Mouse (Mus musculus) stomach, embryonic 14.5 days (tissue): ENCODE measurements around the gene Notch4. TPM values are rescaled to one million over a fixed set of nuclear protein-coding genes. Genes with fewer than 3 reads are reported as not detected.

Experiments
- ATAC-seq: fragments of 200-750 bp; cut with Nextera tagmentation; 2 replicates; pipeline ENCODE4 v1.8.0; 2017; ENCODE audit warnings: low read depth, moderate TSS enrichment; ENCODE audit not compliant: insufficient number of reproducible peaks, insufficient read depth, low FRiP score
- H3K27ac ChIP-seq: fragments of 300-500 bp; sonication (generic); 2 replicates; pipeline ENCODE4 v1.5.1; 2014; ENCODE audit warnings: mild to moderate bottlenecking, low read length, moderate library complexity, mixed read lengths
- H3K27me3 ChIP-seq: fragments of 300-500 bp; sonication (generic); 2 replicates; pipeline ENCODE4 v1.6.1; 2014; ENCODE audit warnings: low read length, control low read depth, mixed read lengths; ENCODE audit not compliant: control insufficient read depth, insufficient read depth
- H3K36me3 ChIP-seq: fragments of 300-500 bp; sonication (generic); 2 replicates; pipeline ENCODE4 v1.6.1; 2014; ENCODE audit warnings: mild to moderate bottlenecking, control low read depth, low read length, moderate library complexity, mixed read lengths; ENCODE audit not compliant: control insufficient read depth, insufficient read depth
- H3K4me1 ChIP-seq: fragments of 300-500 bp; sonication (generic); 2 replicates; pipeline ENCODE4 v1.6.1; 2014; ENCODE audit warnings: low read length, control low read depth, mixed read lengths; ENCODE audit not compliant: control insufficient read depth, insufficient read depth
- H3K4me2 ChIP-seq: fragments of 300-500 bp; sonication (generic); replicated peaks from 2 replicates; pipeline ENCODE4 v1.6.1; 2014; ENCODE audit warnings: low read depth, low read length, control low read depth
- H3K4me3 ChIP-seq: fragments of 300-500 bp; sonication (generic); 2 replicates; pipeline ENCODE4 v1.5.1; 2014; ENCODE audit warnings: low read depth, low read length, control low read depth
- H3K9ac ChIP-seq: fragments of 300-500 bp; sonication (generic); replicated peaks from 2 replicates; pipeline ENCODE4 v1.6.1; 2014; ENCODE audit warnings: low read depth, mild to moderate bottlenecking, control low read depth, low read length, moderate library complexity, mixed read lengths
- H3K9me3 ChIP-seq: fragments of 300-500 bp; sonication (generic); 2 replicates; pipeline ENCODE4 v1.6.1; 2016; ENCODE audit warnings: low read depth, low read length, control low read depth; ENCODE audit not compliant: control insufficient read depth
- WGBS: fragments of 180-500 bp; shearing (Covaris S2); extraction: QIAGEN DNeasy Blood & Tissue Kit; methylation state at CpG from one replicate; pipeline ENCODE4 v1.1.7; 2014; 5-methylcytosine and 5-hydroxymethylcytosine counted together
- polyA plus RNA-seq: library from polyadenylated mRNA; unstranded; fragments of >200 nt; fragmentation: Nextera tagmentation; extraction: Ambion mirVana; gene quantifications from 2 replicates; pipeline ENCODE4 v1.2.1, GENCODE M21; 2014

The Notch4 gene
- polyA plus RNA-seq, 1 experiment from 2014 or later = 3.9 TPM

DNA sequence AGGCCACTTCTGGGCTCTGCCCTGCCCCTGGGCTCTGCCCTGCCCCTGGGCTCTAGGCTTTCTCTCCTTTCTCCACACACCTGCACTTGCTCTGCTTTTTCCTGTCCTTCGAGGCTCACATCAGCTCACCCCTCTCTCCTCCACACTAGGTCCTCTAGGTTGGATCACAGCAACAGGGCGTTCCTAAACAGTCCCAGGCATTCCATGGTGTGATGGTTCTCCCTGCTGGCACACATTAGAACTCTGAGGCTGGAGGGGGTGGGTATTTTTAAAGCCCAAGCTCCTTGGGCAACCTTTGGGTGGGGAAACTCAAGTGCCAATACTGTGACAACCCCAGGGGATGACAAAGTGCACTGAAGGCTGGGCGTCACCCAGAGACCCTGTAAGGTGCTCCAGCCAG lies 73.4 kb downstream of the Notch4 start:
- 61% methylated on average over 3 of the region's 3 CpGs for WGBS
- Histone ChIP-seq H3K9me3 (no peaks in the 10 kb centered on the region), H3K4me3 (no peak overlapping the region), H3K9ac (no peak overlapping the region), H3K36me3 (no peaks in the 10 kb centered on the region), H3K27ac (no peak overlapping the region), H3K4me2 (no peak overlapping the region), H3K27me3 (no peaks in the 10 kb centered on the region), H3K4me1 (peaks cover 7% of the 10 kb centered on the region; the same call in 1 of the 2 replicates)
- no peak for ATAC-seq

Other genes with a start within 250 kb of the Notch4 start
- not detected in 2 replicates for gene H2-Eb2, start 238.6 kb upstream of the Notch4 start, polyA plus RNA-seq
- gene Btnl2, start 209.4 kb upstream of the Notch4 start, polyA plus RNA-seq = 0.10 and 0.13 TPM in 2 replicates
- gene Btnl1, start 187.1 kb upstream of the Notch4 start, polyA plus RNA-seq = not detected in 2 replicates
- 0.85 and 1.2 TPM in 2 replicates for gene BC051142, start 165.4 kb upstream of the Notch4 start, polyA plus RNA-seq
- 0.18 TPM in 1 of 2 replicates, not detected in the other for gene Btnl4, start 87.0 kb upstream of the Notch4 start, polyA plus RNA-seq
- not detected in 2 replicates for gene Btnl6, start 46.9 kb upstream of the Notch4 start, polyA plus RNA-seq
- gene Gpsm3, start 25.5 kb downstream of the Notch4 start, polyA plus RNA-seq = 6.1 and 8.0 TPM in 2 replicates
- 13.1 and 15.5 TPM in 2 replicates for gene Pbx2, start 27.0 kb downstream of the Notch4 start, polyA plus RNA-seq
- 3.7 and 3.8 TPM in 2 replicates for gene Ager, start 33.6 kb downstream of the Notch4 start, polyA plus RNA-seq
- gene Rnf5, start 39.4 kb downstream of the Notch4 start, polyA plus RNA-seq = 104 and 105 TPM in 2 replicates
- 53.1 and 53.9 TPM in 2 replicates for gene Agpat1, start 40.0 kb downstream of the Notch4 start, polyA plus RNA-seq
- 3.8 and 4.2 TPM in 2 replicates for gene Egfl8, start 51.7 kb downstream of the Notch4 start, polyA plus RNA-seq
- 31.2 and 31.8 TPM in 2 replicates for gene Ppt2, start 64.2 kb downstream of the Notch4 start, polyA plus RNA-seq
- gene Prrt1, start 65.3 kb downstream of the Notch4 start, polyA plus RNA-seq = 0.56 and 0.67 TPM in 2 replicates
- gene Fkbpl, start 80.5 kb downstream of the Notch4 start, polyA plus RNA-seq = 11.9 and 12.0 TPM in 2 replicates
- 56.5 and 58.3 TPM in 2 replicates for gene Atf6b, start 82.9 kb downstream of the Notch4 start, polyA plus RNA-seq
- 1.1 TPM in 2 replicates for gene Tnxb, start 106.3 kb downstream of the Notch4 start, polyA plus RNA-seq
- 0.07 TPM in 1 of 2 replicates, not detected in the other for gene C4b, start 179.6 kb downstream of the Notch4 start, polyA plus RNA-seq
- gene Cyp21a1, start 240.3 kb downstream of the Notch4 start, polyA plus RNA-seq = not detected in 2 replicates